Mouse (Mus musculus) left cerebral cortex, adult 9 months (tissue): Measurements from ENCODE around the gene Gm21244.
"Not testable (repeated sequence)": the region's sequence is repeated elsewhere in the genome, so short reads cannot be mapped to it uniquely, and the experiment has no call there.

Source experiments
- DNase-seq, 2 experiments: peaks; one replicate each; pipeline ENCODE4 v3.0.0; 2022; ENCODE audit warnings: low spot score in 2 of 2

Gene Gm21244

GRCm38 (mm10) chrY:7169193-7169592 is at the start of gene Gm21244:
Gm21244 (minus strand) TSS chrY:7169293.
- DNase-seq: not testable (repeated sequence)
